Mouse (Mus musculus): ENCODE results near the gene Msh3. TPM values are rescaled to one million over a fixed set of nuclear protein-coding genes. Genes with fewer than 3 reads are reported as not detected.
A peak's percentile ranks its signal among the peaks of the same experiment; 100 is the strongest.
"Not testable (repeated sequence)": the region's sequence is repeated elsewhere in the genome, so short reads cannot be mapped to it uniquely, and the experiment has no call there.

Gene Msh3
- 44.3 and 47.3 TPM in 2 replicates for polyA plus RNA-seq (2014; fragmentation: Nextera tagmentation; extraction: Ambion mirVana)

GRCm38 (mm10) chr13:92354456-92355271, at the start of gene Msh3, which contains the start of gene Dhfr:
Gene Msh3, minus strand, starts transcription at chr13:92355003.
Gene Dhfr, plus strand, starts transcription at chr13:92354726.
- no peaks in the 10 kb centered on the region for H3K27me3 ChIP-seq (ENCODE audit: control insufficient read depth, insufficient read depth, low read length)
- peak; percentile 96 for ATAC-seq (ENCODE audit: insufficient number of reproducible peaks, low FRiP score, low TSS enrichment, low read depth)
- H3K4me3 ChIP-seq (ENCODE audit: low read depth, low read length) = peak within 1 kb of the TSS; percentile 63
- under 1% methylated on average over 75 of the region's 76 CpGs for WGBS
- H3K27ac ChIP-seq (replicated peaks; ENCODE audit: low read depth, low read length) = peak within 1 kb of the TSS; percentile 77
- peak within 1 kb of the TSS; percentile 71 for H3K9ac ChIP-seq (ENCODE audit: low read length)
- peak; percentile 99 for DNase-seq (ENCODE audit: low spot score)
- peaks cover 3% of the 10 kb centered on the region for H3K36me3 ChIP-seq (ENCODE audit: control insufficient read depth, insufficient read depth, low read length)
- no peaks in the 10 kb centered on the region for H3K9me3 ChIP-seq (ENCODE audit: control insufficient read depth, low read length)
- H3K4me1 ChIP-seq (ENCODE audit: control insufficient read depth, insufficient read depth, low read length) = peaks cover 8% of the 10 kb centered on the region; the same call in 1 of the 2 replicates
- peak within 1 kb of the TSS; percentile 62 for H3K4me2 ChIP-seq (ENCODE audit: low read depth, severe bottlenecking)

- no peak overlapping the region for H3K9ac ChIP-seq (ENCODE audit: low read length)
- no peaks in the 10 kb centered on the region for H3K9me3 ChIP-seq (ENCODE audit: control insufficient read depth, low read length)
- ATAC-seq (ENCODE audit: insufficient number of reproducible peaks, low FRiP score, low TSS enrichment, low read depth) (no peak), DNase-seq (ENCODE audit: low spot score) (no peak)
- H3K4me3 ChIP-seq (ENCODE audit: low read depth, low read length) = no peak overlapping the region
- H3K36me3 ChIP-seq (ENCODE audit: control insufficient read depth, insufficient read depth, low read length) = no peaks in the 10 kb centered on the region
- H3K4me1 ChIP-seq (ENCODE audit: control insufficient read depth, insufficient read depth, low read length) = no peaks in the 10 kb centered on the region
- no peak overlapping the region for H3K27ac ChIP-seq (replicated peaks; ENCODE audit: low read depth, low read length)
- WGBS = 70% methylated on average over 3 of the region's 3 CpGs
- H3K4me2 ChIP-seq (ENCODE audit: low read depth, severe bottlenecking) = no peak overlapping the region
- no peaks in the 10 kb centered on the region for H3K27me3 ChIP-seq (ENCODE audit: control insufficient read depth, insufficient read depth, low read length)
Measured at GRCm38 (mm10) chr13:92403496-92403895, 48.7 kb upstream of the Msh3 start.

- H3K9ac ChIP-seq (ENCODE audit: low read length) = no peak overlapping the region
- H3K4me2 ChIP-seq (ENCODE audit: low read depth, severe bottlenecking) = no peak overlapping the region
- H3K4me3 ChIP-seq (ENCODE audit: low read depth, low read length) = no peak overlapping the region
- ATAC-seq (ENCODE audit: insufficient number of reproducible peaks, low FRiP score, low TSS enrichment, low read depth) (no peak), DNase-seq (ENCODE audit: low spot score) (no peak)
- H3K27ac ChIP-seq (replicated peaks; ENCODE audit: low read depth, low read length) = no peak overlapping the region
- no peaks in the 10 kb centered on the region for H3K36me3 ChIP-seq (ENCODE audit: control insufficient read depth, insufficient read depth, low read length)
- H3K27me3 ChIP-seq (ENCODE audit: control insufficient read depth, insufficient read depth, low read length) = no peaks in the 10 kb centered on the region
- H3K9me3 ChIP-seq (ENCODE audit: control insufficient read depth, low read length) = no peaks in the 10 kb centered on the region
- 75% methylated on average over 2 of the region's 2 CpGs for whole genome bisulfite sequencing
- no peaks in the 10 kb centered on the region for H3K4me1 ChIP-seq (ENCODE audit: control insufficient read depth, insufficient read depth, low read length)
Measured at GRCm38 (mm10) chr13:92402063-92402462, 47.3 kb upstream of the Msh3 start.

GRCm38 (mm10) chr13:92398491-92399384, 43.9 kb upstream of the Msh3 start:
- Histone ChIP-seq H3K27me3 (ENCODE audit: control insufficient read depth, insufficient read depth, low read length) (no peaks in the 10 kb centered on the region), H3K27ac (replicated peaks; ENCODE audit: low read depth, low read length) (no peak overlapping the region), H3K4me3 (ENCODE audit: low read depth, low read length) (no peak overlapping the region), H3K4me1 (ENCODE audit: control insufficient read depth, insufficient read depth, low read length) (no peaks in the 10 kb centered on the region), H3K9ac (ENCODE audit: low read length) (no peak overlapping the region), H3K36me3 (ENCODE audit: control insufficient read depth, insufficient read depth, low read length) (no peaks in the 10 kb centered on the region), H3K9me3 (ENCODE audit: control insufficient read depth, low read length) (no peaks in the 10 kb centered on the region), H3K4me2 (ENCODE audit: low read depth, severe bottlenecking) (no peak overlapping the region)
- DNase-seq (ENCODE audit: low spot score) (peak; percentile 13), ATAC-seq (ENCODE audit: insufficient number of reproducible peaks, low FRiP score, low TSS enrichment, low read depth) (no peak)
- WGBS = 77% methylated on average over 11 of the region's 11 CpGs

- no peak overlapping the region for H3K4me2 ChIP-seq (ENCODE audit: low read depth, severe bottlenecking)
- H3K27me3 ChIP-seq (ENCODE audit: control insufficient read depth, insufficient read depth, low read length) = no peaks in the 10 kb centered on the region
- no peak overlapping the region for H3K27ac ChIP-seq (replicated peaks; ENCODE audit: low read depth, low read length)
- H3K9ac ChIP-seq (ENCODE audit: low read length) = no peak overlapping the region
- ATAC-seq (ENCODE audit: insufficient number of reproducible peaks, low FRiP score, low TSS enrichment, low read depth) = no peak
- DNase-seq (ENCODE audit: low spot score) = no peak
- no peaks in the 10 kb centered on the region for H3K36me3 ChIP-seq (ENCODE audit: control insufficient read depth, insufficient read depth, low read length)
- no peaks in the 10 kb centered on the region for H3K9me3 ChIP-seq (ENCODE audit: control insufficient read depth, low read length)
- H3K4me3 ChIP-seq (ENCODE audit: low read depth, low read length) = no peak overlapping the region
- 86% methylated on average over 12 of the region's 12 CpGs for WGBS
- no peaks in the 10 kb centered on the region for H3K4me1 ChIP-seq (ENCODE audit: control insufficient read depth, insufficient read depth, low read length)
Measured at GRCm38 (mm10) chr13:92393047-92393661, 38.4 kb upstream of the Msh3 start.

GRCm38 (mm10) chr13:92387367-92387766, 32.6 kb upstream of the Msh3 start:
- no peaks in the 10 kb centered on the region for H3K27me3 ChIP-seq (ENCODE audit: control insufficient read depth, insufficient read depth, low read length)
- no peaks in the 10 kb centered on the region for H3K36me3 ChIP-seq (ENCODE audit: control insufficient read depth, insufficient read depth, low read length)
- no peak overlapping the region for H3K4me3 ChIP-seq (ENCODE audit: low read depth, low read length)
- WGBS = 80% methylated on average over 3 of the region's 3 CpGs
- no peaks in the 10 kb centered on the region for H3K9me3 ChIP-seq (ENCODE audit: control insufficient read depth, low read length)
- H3K9ac ChIP-seq (ENCODE audit: low read length) = no peak overlapping the region
- no peaks in the 10 kb centered on the region for H3K4me1 ChIP-seq (ENCODE audit: control insufficient read depth, insufficient read depth, low read length)
- ATAC-seq (ENCODE audit: insufficient number of reproducible peaks, low FRiP score, low TSS enrichment, low read depth) (no peak), DNase-seq (ENCODE audit: low spot score) (no peak)
- H3K4me2 ChIP-seq (ENCODE audit: low read depth, severe bottlenecking) = no peak overlapping the region
- no peak overlapping the region for H3K27ac ChIP-seq (replicated peaks; ENCODE audit: low read depth, low read length)

- not testable (repeated sequence) for H3K4me1 ChIP-seq (ENCODE audit: control insufficient read depth, insufficient read depth, low read length); H3K27ac ChIP-seq (replicated peaks; ENCODE audit: low read depth, low read length); DNase-seq (ENCODE audit: low spot score); ATAC-seq (ENCODE audit: insufficient number of reproducible peaks, low FRiP score, low TSS enrichment, low read depth); H3K4me2 ChIP-seq (ENCODE audit: low read depth, severe bottlenecking); H3K27me3 ChIP-seq (ENCODE audit: control insufficient read depth, insufficient read depth, low read length); H3K4me3 ChIP-seq (ENCODE audit: low read depth, low read length); H3K9ac ChIP-seq (ENCODE audit: low read length); H3K9me3 ChIP-seq (ENCODE audit: control insufficient read depth, low read length)
- 95% methylated on average over 6 of the region's 6 CpGs for WGBS
- H3K36me3 ChIP-seq (ENCODE audit: control insufficient read depth, insufficient read depth, low read length) = peaks cover 15% of the 10 kb centered on the region
Measured at GRCm38 (mm10) chr13:92371466-92371865, 16.7 kb upstream of the Msh3 start.

- Histone ChIP-seq H3K36me3 (ENCODE audit: control insufficient read depth, insufficient read depth, low read length) (peaks cover 19% of the 10 kb centered on the region), H3K4me3 (ENCODE audit: low read depth, low read length) (no peak overlapping the region), H3K27ac (replicated peaks; ENCODE audit: low read depth, low read length) (no peak overlapping the region), H3K9ac (ENCODE audit: low read length) (no peak overlapping the region), H3K4me1 (ENCODE audit: control insufficient read depth, insufficient read depth, low read length) (no peaks in the 10 kb centered on the region), H3K9me3 (ENCODE audit: control insufficient read depth, low read length) (no peaks in the 10 kb centered on the region), H3K4me2 (ENCODE audit: low read depth, severe bottlenecking) (no peak overlapping the region), H3K27me3 (ENCODE audit: control insufficient read depth, insufficient read depth, low read length) (no peaks in the 10 kb centered on the region)
- no peak for ATAC-seq (ENCODE audit: insufficient number of reproducible peaks, low FRiP score, low TSS enrichment, low read depth)
- DNase-seq (ENCODE audit: low spot score) = no peak
- WGBS = 90% methylated on average over 3 of the region's 3 CpGs
Measured at GRCm38 (mm10) chr13:92370811-92371210, 16.0 kb upstream of the Msh3 start.
